Mouse (Mus musculus) intestine, embryonic 15.5 days (tissue): ENCODE measurements around the gene 2610528A11Rik. TPM values are rescaled to one million over a fixed set of nuclear protein-coding genes. Genes with fewer than 3 reads are reported as not detected.
"Not testable (repeated sequence)": the region's sequence is repeated elsewhere in the genome, so short reads cannot be mapped to it uniquely, and the experiment has no call there.

Source experiments
- ATAC-seq: fragments of 200-750 bp; cut with Nextera tagmentation; 2 replicates; pipeline ENCODE4 v1.8.0; 2017; ENCODE audit warnings: moderate TSS enrichment, moderate library complexity
- H3K27ac ChIP-seq: fragments of 300-500 bp; sonication (generic); 2 replicates; pipeline ENCODE4 v1.5.1; 2015; ENCODE audit warnings: mild to moderate bottlenecking, inconsistent platforms
- H3K27me3 ChIP-seq: fragments of 300-500 bp; sonication (generic); replicated peaks from 2 replicates; pipeline ENCODE4 v1.6.1; 2015; ENCODE audit warnings: inconsistent platforms
- H3K36me3 ChIP-seq: fragments of 300-500 bp; sonication (generic); 2 replicates; pipeline ENCODE4 v1.6.1; 2015; ENCODE audit warnings: inconsistent platforms
- H3K4me1 ChIP-seq: fragments of 300-500 bp; sonication (generic); replicated peaks from 2 replicates; pipeline ENCODE4 v1.6.1; 2015; ENCODE audit warnings: inconsistent platforms
- H3K4me2 ChIP-seq: fragments of 300-500 bp; sonication (generic); replicated peaks from 2 replicates; pipeline ENCODE4 v1.6.1; 2015; ENCODE audit warnings: mild to moderate bottlenecking, inconsistent platforms
- H3K4me3 ChIP-seq: fragments of 300-500 bp; sonication (generic); replicated peaks from 2 replicates; pipeline ENCODE4 v1.5.1; 2015; ENCODE audit warnings: inconsistent platforms
- H3K9ac ChIP-seq: fragments of 300-500 bp; sonication (generic); 2 replicates; pipeline ENCODE4 v1.6.1; 2015; ENCODE audit warnings: inconsistent platforms
- H3K9me3 ChIP-seq: fragments of 300-500 bp; sonication (generic); 2 replicates; pipeline ENCODE4 v1.6.1; 2016; ENCODE audit warnings: inconsistent platforms
- WGBS: fragments of 180-500 bp; shearing (Covaris S2); methylation state at CpG from one replicate; pipeline ENCODE4 v1.1.7; 2015; 5-methylcytosine and 5-hydroxymethylcytosine counted together
- polyA plus RNA-seq: library from polyadenylated mRNA; unstranded; fragments of >200 nt; fragmentation: Nextera tagmentation; extraction: Ambion mirVana; gene quantifications from 2 replicates; pipeline ENCODE4 v1.2.1, GENCODE M21; 2015

Gene 2610528A11Rik
- 59.3 and 59.7 TPM in 2 replicates for polyA plus RNA-seq

DNA sequence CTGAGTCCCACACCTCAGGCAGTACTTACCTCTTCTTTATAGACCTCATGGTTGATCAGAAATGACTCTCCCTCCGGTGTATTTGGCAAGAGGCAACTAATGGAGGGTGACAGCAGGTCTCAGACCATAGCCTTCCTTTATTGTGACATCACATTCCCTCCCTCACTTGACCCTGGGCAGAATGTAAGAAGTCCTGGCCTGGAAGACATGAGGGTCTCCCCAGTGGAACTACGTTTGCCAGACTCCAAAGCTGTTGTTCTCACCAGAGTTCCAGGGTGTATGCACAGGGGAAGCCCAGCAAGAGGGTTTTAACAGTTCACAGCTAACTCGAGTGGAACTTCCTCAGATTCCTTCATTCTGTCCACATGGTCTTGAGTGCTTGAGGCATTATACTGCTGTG lies at the start of gene 2610528A11Rik:
TSS of gene 2610528A11Rik (minus strand) at position 101 of the 400 bp plus-strand sequence.
- 71% methylated on average over 3 of the region's 3 CpGs for WGBS
- H3K27me3 ChIP-seq = no peaks in the 10 kb centered on the region
- no peak within 1 kb of the TSS for H3K4me3 ChIP-seq
- no peaks in the 10 kb centered on the region for H3K4me1 ChIP-seq
- no peak within 1 kb of the TSS for H3K27ac ChIP-seq
- no peaks in the 10 kb centered on the region for H3K36me3 ChIP-seq
- H3K9me3 ChIP-seq = no peaks in the 10 kb centered on the region
- ATAC-seq = no peak
- no peak within 1 kb of the TSS for H3K4me2 ChIP-seq
- no peak within 1 kb of the TSS for H3K9ac ChIP-seq

GRCm38 (mm10) chr14:37163277-37163956 lies 49.6 kb upstream of the 2610528A11Rik start:
- Histone ChIP-seq H3K36me3 (no peaks in the 10 kb centered on the region), H3K4me1 (no peaks in the 10 kb centered on the region), H3K9ac (no peak overlapping the region), H3K4me2 (no peak overlapping the region), H3K4me3 (no peak overlapping the region), H3K27me3 (no peaks in the 10 kb centered on the region), H3K9me3 (no peaks in the 10 kb centered on the region), H3K27ac (no peak overlapping the region)
- WGBS = 60% methylated on average over 4 of the region's 4 CpGs
- ATAC-seq = peak; percentile 49; the same call in 1 of the 2 replicates

DNA sequence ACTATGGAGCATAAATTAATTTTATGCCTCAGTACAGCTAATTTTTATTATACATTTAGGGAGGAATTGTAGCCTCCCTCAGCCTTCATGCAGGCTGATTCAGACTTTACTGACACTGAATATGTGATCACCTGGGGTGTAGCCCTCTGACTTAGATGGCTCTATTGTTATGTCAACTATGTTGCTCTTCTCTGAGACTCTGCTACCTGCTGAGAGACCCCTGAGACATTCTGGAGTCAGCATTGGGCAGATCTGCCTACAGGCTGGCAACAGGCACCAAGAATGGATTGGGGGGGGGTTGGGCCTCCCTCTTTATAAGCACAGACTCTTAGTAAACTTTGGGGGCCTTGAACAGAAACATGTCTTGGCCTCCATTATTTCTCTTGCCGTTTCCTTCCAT lies 40.6 kb upstream of the 2610528A11Rik start:
- Histone ChIP-seq H3K9me3 (no peaks in the 10 kb centered on the region), H3K9ac (no peak overlapping the region), H3K4me1 (no peaks in the 10 kb centered on the region), H3K27me3 (no peaks in the 10 kb centered on the region), H3K36me3 (no peaks in the 10 kb centered on the region), H3K4me2 (no peak overlapping the region), H3K27ac (no peak overlapping the region), H3K4me3 (no peak overlapping the region)
- WGBS = 88% methylated on average over 1 of the region's 1 CpGs
- no peak for ATAC-seq

GRCm38 (mm10) chr14:37139051-37139710 lies 25.4 kb upstream of the 2610528A11Rik start:
- Histone ChIP-seq H3K36me3 (no peaks in the 10 kb centered on the region), H3K9me3 (no peaks in the 10 kb centered on the region), H3K9ac (no peak overlapping the region), H3K4me2 (no peak overlapping the region), H3K27ac (no peak overlapping the region), H3K4me3 (no peak overlapping the region), H3K4me1 (no peaks in the 10 kb centered on the region), H3K27me3 (no peaks in the 10 kb centered on the region)
- WGBS = 74% methylated on average over 8 of the region's 8 CpGs
- ATAC-seq = no peak

GRCm38 (mm10) chr14:37137596-37137995 lies 23.8 kb upstream of the 2610528A11Rik start:
- not testable (repeated sequence) for H3K27ac ChIP-seq, H3K4me2 ChIP-seq, H3K9ac ChIP-seq, H3K4me3 ChIP-seq, H3K4me1 ChIP-seq, ATAC-seq, H3K36me3 ChIP-seq, H3K27me3 ChIP-seq, H3K9me3 ChIP-seq
- 83% methylated on average over 3 of the region's 3 CpGs for WGBS

GRCm38 (mm10) chr14:37136110-37136509 lies 22.3 kb upstream of the 2610528A11Rik start:
- H3K4me1 ChIP-seq = no peaks in the 10 kb centered on the region
- H3K4me2 ChIP-seq = no peak overlapping the region
- peaks cover 2% of the 10 kb centered on the region; the same call in 1 of the 2 replicates for H3K36me3 ChIP-seq
- no peaks in the 10 kb centered on the region for H3K9me3 ChIP-seq
- no peaks in the 10 kb centered on the region for H3K27me3 ChIP-seq
- no peak overlapping the region for H3K9ac ChIP-seq
- no peak for ATAC-seq
- WGBS = 81% methylated on average over 4 of the region's 4 CpGs
- no peak overlapping the region for H3K27ac ChIP-seq
- H3K4me3 ChIP-seq = no peak overlapping the region

GRCm38 (mm10) chr14:37135671-37136070 lies 21.8 kb upstream of the 2610528A11Rik start:
- Histone ChIP-seq H3K27ac (0 out of 2 replicates have a peak overlapping the region, but pooled peaks have one; percentile 28), H3K4me2 (peak overlapping the region; percentile 57), H3K27me3 (no peaks in the 10 kb centered on the region), H3K4me3 (peak overlapping the region; percentile 89), H3K9me3 (no peaks in the 10 kb centered on the region), H3K36me3 (peaks cover 2% of the 10 kb centered on the region; the same call in 1 of the 2 replicates), H3K9ac (peak overlapping the region; percentile 29; the same call in 1 of the 2 replicates), H3K4me1 (no peaks in the 10 kb centered on the region)
- ATAC-seq = peak; percentile 48
- 2% methylated on average over 10 of the region's 10 CpGs for WGBS

GRCm38 (mm10) chr14:37135127-37135593 lies 21.3 kb upstream of the 2610528A11Rik start, which contains the start of gene Ghitm:
Ghitm (minus strand) TSS chr14:37135272.
- Histone ChIP-seq H3K9ac (peak within 1 kb of the TSS; percentile 93), H3K4me3 (peak within 1 kb of the TSS; percentile 89), H3K4me1 (no peaks in the 10 kb centered on the region), H3K27me3 (no peaks in the 10 kb centered on the region), H3K9me3 (no peaks in the 10 kb centered on the region), H3K36me3 (peaks cover 6% of the 10 kb centered on the region; the same call in 1 of the 2 replicates), H3K27ac (peak within 1 kb of the TSS; percentile 85), H3K4me2 (peak within 1 kb of the TSS; percentile 64)
- WGBS = under 1% methylated on average over 38 of the region's 38 CpGs
- ATAC-seq = peak; percentile 99

DNA sequence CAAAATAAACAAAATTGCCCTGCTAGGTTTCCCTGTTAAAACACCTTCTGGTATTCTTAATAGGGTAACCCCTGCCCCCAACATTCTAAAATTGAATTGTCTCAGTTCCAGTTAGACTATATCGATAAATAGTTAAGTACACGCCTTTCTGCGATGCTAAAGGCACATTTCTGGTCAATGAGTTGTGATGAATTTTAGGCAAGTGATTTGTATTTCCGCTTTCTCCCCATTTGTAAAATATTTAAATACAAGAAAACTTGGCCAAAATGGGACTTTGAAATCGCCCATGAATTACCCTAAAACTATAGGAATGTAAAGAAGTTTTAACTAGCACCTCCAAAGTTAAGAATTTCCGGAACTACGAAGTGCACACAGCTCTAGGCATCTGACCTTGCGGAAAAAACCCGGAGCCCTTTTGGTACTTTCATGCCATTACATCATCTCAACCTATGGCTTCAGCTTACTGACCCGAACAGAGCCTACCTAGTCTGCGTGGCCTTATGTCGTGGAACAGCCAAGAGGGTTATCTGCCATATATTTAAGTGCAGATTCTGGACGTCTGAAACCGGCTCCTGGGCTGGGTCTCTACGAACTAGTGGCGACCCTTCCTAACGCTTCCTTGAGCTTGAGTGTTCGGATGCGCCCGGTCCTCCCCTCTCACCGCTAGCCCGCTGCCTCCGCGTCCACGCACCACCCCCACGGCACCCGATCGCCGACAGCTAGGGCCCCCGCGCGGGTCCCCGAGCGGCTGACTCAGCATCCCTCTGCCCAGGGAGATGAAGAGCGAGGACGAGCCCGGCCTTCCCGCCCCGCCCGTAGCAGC lies 20.7 kb upstream of the 2610528A11Rik start:
- no peaks in the 10 kb centered on the region for H3K9me3 ChIP-seq
- peak; percentile 46 for ATAC-seq
- H3K27me3 ChIP-seq = no peaks in the 10 kb centered on the region
- H3K36me3 ChIP-seq = peaks cover 6% of the 10 kb centered on the region; the same call in 1 of the 2 replicates
- H3K4me2 ChIP-seq = peak overlapping the region; percentile 64
- H3K4me3 ChIP-seq = peak overlapping the region; percentile 89
- WGBS = 2% methylated on average over 40 of the region's 40 CpGs
- no peaks in the 10 kb centered on the region for H3K4me1 ChIP-seq
- peak overlapping the region; percentile 93 for H3K9ac ChIP-seq
- H3K27ac ChIP-seq = peak overlapping the region; percentile 85

- WGBS = 40% methylated on average over 4 of the region's 4 CpGs
These were observed 13.8 kb upstream of the 2610528A11Rik start for GRCm38 (mm10) chr14:37127652-37128051.

DNA sequence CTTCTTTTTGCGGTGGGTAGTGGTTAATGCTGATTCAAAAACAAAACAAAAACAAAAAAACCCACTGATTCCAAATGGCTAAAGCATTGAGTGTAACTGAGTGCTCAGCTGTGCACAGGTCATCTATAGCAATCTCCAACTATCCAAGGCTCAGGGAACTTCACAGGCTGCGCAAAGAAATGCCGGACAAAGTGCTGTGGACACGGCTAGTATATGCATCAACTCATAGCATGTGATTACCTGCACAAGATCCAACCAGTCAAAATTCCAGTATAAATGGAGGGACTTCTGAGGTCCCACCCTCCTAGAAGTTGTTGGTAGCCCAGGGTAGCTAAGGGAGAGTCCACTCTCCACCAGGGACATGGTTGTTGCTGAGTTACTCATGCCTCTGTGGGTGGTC lies 5.4 kb upstream of the 2610528A11Rik start:
- ATAC-seq = 0 out of 2 replicates have a peak, but pooled peaks have one; percentile 25

More at GRCm38 (mm10) chr14:37127652-37128051, 13.8 kb upstream of the 2610528A11Rik start:
- no peaks in the 10 kb centered on the region for H3K9me3 ChIP-seq
- H3K27me3 ChIP-seq = no peaks in the 10 kb centered on the region
- peaks cover 19% of the 10 kb centered on the region for H3K36me3 ChIP-seq
- H3K27ac ChIP-seq = no peak overlapping the region
- no peaks in the 10 kb centered on the region for H3K4me1 ChIP-seq
- no peak overlapping the region for H3K9ac ChIP-seq
- ATAC-seq = no peak
- no peak overlapping the region for H3K4me2 ChIP-seq
- H3K4me3 ChIP-seq = no peak overlapping the region

GRCm38 (mm10) chr14:37112931-37113330 lies 891 bp downstream of the 2610528A11Rik start:
- Histone ChIP-seq H3K27ac (no peak overlapping the region), H3K4me3 (no peak overlapping the region), H3K36me3 (no peaks in the 10 kb centered on the region), H3K4me2 (no peak overlapping the region), H3K27me3 (no peaks in the 10 kb centered on the region), H3K9me3 (no peaks in the 10 kb centered on the region), H3K4me1 (no peaks in the 10 kb centered on the region), H3K9ac (no peak overlapping the region)
- WGBS = 92% methylated on average over 7 of the region's 7 CpGs
- no peak for ATAC-seq

More for the DNA sequence above, 5.4 kb upstream of the 2610528A11Rik start:
- Histone ChIP-seq H3K9ac (no peak overlapping the region), H3K4me2 (no peak overlapping the region), H3K4me1 (no peaks in the 10 kb centered on the region), H3K4me3 (no peak overlapping the region), H3K9me3 (no peaks in the 10 kb centered on the region), H3K36me3 (0 out of 2 replicates have a peak, but pooled peaks cover 3% of the 10 kb centered on the region), H3K27me3 (no peaks in the 10 kb centered on the region), H3K27ac (no peak overlapping the region)
- 96% methylated on average over 4 of the region's 4 CpGs for WGBS
